Mouse (Mus musculus): ENCODE measurements around the gene Cd99l2. TPM values are rescaled to one million over a fixed set of nuclear protein-coding genes. Genes with fewer than 3 reads are reported as not detected.
A peak's percentile ranks its signal among the peaks of the same experiment; 100 is the strongest.

The Cd99l2 gene
- polyA plus RNA-seq (2012; rRNA removed) = 1.8 and 2.0 TPM in 2 replicates

DNA sequence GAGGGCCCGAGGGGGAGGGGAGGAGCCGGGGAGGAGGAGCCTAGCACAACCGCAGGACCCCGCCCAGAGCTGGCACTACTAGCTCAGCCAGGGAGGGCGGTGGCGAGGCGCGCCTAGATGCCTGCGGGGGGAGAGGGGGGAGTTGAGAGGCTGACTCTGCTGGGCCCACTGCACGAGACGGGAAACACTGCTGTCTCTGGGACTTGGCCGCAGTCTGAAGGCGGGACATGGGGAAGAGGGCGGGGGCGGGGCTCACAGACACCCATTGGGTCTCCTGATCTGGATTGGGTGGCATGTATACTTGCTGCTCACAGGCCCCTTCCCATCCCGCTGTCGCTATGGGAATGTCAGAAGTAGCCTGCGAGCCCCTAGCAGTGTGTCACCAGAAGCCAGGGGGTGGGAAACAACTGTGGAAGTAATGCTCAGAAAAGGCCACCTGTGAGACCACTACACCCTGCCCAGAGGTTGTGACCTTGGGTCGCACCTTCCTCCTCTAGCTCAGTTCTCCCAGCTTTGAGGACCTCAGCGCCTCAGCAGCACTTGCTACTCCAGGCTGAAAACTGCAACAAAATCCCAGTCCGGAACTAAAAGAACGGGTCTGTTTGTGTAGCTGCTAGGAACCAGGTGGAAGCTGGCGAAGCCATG, at the start of gene Cd99l2:
TSS of gene Cd99l2 (minus strand) at position 216 of the 645 bp plus-strand sequence.
- TF ChIP-seq CTCF (IDR thresholded peaks at IDR 0.05; ENCODE audit: extremely low read depth, insufficient read length, insufficient replicate concordance, low read depth, low read length) (no peak), POLR2A (IDR thresholded peaks at IDR 0.05; ENCODE audit: low read depth, low read length) (no peak)
- Histone ChIP-seq H3K27ac (ENCODE audit: insufficient read depth, low read depth, low read length) (peak within 1 kb of the TSS; percentile 85), H3K4me3 (ENCODE audit: low read depth, low read length) (peak within 1 kb of the TSS; percentile 96), H3K27me3 (ENCODE audit: control insufficient read depth, insufficient read depth, low read length) (no peaks in the 10 kb centered on the region), H3K4me1 (ENCODE audit: control insufficient read depth, insufficient read depth, insufficient read length, low read length) (no peaks in the 10 kb centered on the region), H3K36me3 (ENCODE audit: control insufficient read depth, insufficient read depth, low read length) (no peaks in the 10 kb centered on the region)
- 16% methylated on average over 20 of the region's 23 CpGs for WGBS

DNA sequence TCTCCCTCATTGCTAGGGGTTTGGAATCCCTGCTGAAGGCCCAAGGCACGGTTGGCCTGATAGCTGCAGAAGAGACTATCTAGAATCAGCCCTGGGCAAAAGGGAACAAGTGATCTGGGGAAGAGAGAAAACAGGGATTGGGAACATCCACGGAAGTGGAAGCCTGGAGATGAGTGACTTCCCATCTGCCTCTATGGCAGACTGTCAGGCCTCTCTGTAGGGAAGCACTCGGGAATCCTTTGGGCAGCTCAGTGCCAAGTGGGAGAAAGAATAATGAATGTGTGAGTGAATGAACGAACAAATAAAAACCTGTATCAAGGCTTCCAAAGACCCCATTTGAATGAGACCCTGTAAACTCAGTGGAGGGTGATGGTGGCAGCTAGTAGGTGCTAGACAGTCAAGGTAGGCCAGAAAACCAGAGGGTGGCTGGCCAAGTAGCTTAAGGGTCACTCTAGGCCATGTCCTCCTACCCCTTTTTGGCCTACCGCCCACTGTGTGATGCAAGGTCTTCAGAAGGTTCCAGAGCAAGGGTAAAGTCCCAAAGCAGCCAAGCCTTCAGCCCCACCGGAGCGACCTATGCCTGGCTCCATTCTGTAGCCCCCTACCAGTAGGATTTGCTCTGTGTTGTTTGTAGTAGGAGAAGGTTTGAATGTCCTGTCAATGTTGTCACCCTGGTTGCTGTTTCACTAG, 48.3 kb upstream of the Cd99l2 start:
- H3K4me3 ChIP-seq (ENCODE audit: low read depth, low read length) = no peak overlapping the region
- H3K27me3 ChIP-seq (ENCODE audit: control insufficient read depth, insufficient read depth, low read length) = no peaks in the 10 kb centered on the region
- TF ChIP-seq CTCF (IDR thresholded peaks at IDR 0.05; ENCODE audit: extremely low read depth, insufficient read length, insufficient replicate concordance, low read depth, low read length) = no peak
- TF ChIP-seq POLR2A (IDR thresholded peaks at IDR 0.05; ENCODE audit: low read depth, low read length) = no peak
- peaks cover 3% of the 10 kb centered on the region; the same call in 1 of the 2 replicates for H3K4me1 ChIP-seq (ENCODE audit: control insufficient read depth, insufficient read depth, insufficient read length, low read length)
- no peak overlapping the region for H3K27ac ChIP-seq (ENCODE audit: insufficient read depth, low read depth, low read length)
- H3K36me3 ChIP-seq (ENCODE audit: control insufficient read depth, insufficient read depth, low read length) = no peaks in the 10 kb centered on the region
- WGBS = 82% methylated on average over 7 of the region's 7 CpGs

DNA sequence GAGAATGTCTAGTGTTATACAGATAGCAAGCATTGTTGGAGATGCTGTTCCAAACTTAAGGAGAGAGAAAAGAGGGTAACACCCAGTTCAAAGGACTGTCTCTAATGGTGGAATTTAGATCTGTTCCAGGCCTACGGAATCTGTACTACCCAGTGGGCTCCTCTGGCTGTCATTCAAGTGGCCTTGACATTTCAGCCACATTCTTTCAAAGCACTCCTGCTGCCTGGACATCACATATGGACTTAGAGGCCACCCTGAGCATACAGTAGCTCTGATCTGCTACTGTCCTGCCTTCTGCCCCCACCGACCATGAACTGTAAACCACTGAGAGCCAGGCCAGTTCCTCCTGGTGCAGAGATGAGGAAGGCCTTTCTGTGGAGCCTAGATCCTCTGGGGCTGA, 45.1 kb upstream of the Cd99l2 start:
- H3K27ac ChIP-seq (ENCODE audit: insufficient read depth, low read depth, low read length) = no peak overlapping the region
- H3K27me3 ChIP-seq (ENCODE audit: control insufficient read depth, insufficient read depth, low read length) = no peaks in the 10 kb centered on the region
- TF ChIP-seq POLR2A (IDR thresholded peaks at IDR 0.05; ENCODE audit: low read depth, low read length) (no peak), CTCF (IDR thresholded peaks at IDR 0.05; ENCODE audit: extremely low read depth, insufficient read length, insufficient replicate concordance, low read depth, low read length) (no peak)
- no peaks in the 10 kb centered on the region for H3K36me3 ChIP-seq (ENCODE audit: control insufficient read depth, insufficient read depth, low read length)
- WGBS = 79% methylated on average over 2 of the region's 2 CpGs
- H3K4me3 ChIP-seq (ENCODE audit: low read depth, low read length) = no peak overlapping the region
- peaks cover 1% of the 10 kb centered on the region; the same call in 1 of the 2 replicates for H3K4me1 ChIP-seq (ENCODE audit: control insufficient read depth, insufficient read depth, insufficient read length, low read length)

- TF ChIP-seq POLR2A (IDR thresholded peaks at IDR 0.05; ENCODE audit: low read depth, low read length) (no peak), CTCF (IDR thresholded peaks at IDR 0.05; ENCODE audit: extremely low read depth, insufficient read length, insufficient replicate concordance, low read depth, low read length) (no peak)
- H3K27ac ChIP-seq (ENCODE audit: insufficient read depth, low read depth, low read length) = no peak overlapping the region
- no peaks in the 10 kb centered on the region for H3K36me3 ChIP-seq (ENCODE audit: control insufficient read depth, insufficient read depth, low read length)
- no peaks in the 10 kb centered on the region for H3K27me3 ChIP-seq (ENCODE audit: control insufficient read depth, insufficient read depth, low read length)
- H3K4me3 ChIP-seq (ENCODE audit: low read depth, low read length) = no peak overlapping the region
- WGBS = 54% methylated on average over 5 of the region's 5 CpGs
- H3K4me1 ChIP-seq (ENCODE audit: control insufficient read depth, insufficient read depth, insufficient read length, low read length) = no peaks in the 10 kb centered on the region
These were observed 41.5 kb upstream of the Cd99l2 start for GRCm38 (mm10) chrX:71534102-71534501.

DNA sequence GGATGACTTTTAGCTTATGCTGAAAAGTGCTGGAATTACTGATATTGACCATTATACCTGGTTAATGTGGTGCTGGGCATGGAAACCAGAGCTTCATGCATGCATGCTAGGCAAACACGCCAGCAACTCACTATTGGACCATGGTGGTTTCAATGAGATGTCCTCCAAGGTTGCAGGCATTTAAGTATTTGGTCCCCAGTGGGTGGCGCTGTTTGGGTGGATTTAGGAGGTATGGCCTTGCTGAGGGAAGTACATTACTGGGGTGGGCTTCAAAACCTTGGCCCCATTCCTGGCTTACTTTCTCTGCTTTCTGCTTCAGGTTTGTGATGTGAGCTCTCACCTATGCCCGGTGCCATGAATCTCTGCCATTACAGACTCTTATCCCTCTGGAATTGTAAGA, 40.0 kb upstream of the Cd99l2 start:
- no peaks in the 10 kb centered on the region for H3K27me3 ChIP-seq (ENCODE audit: control insufficient read depth, insufficient read depth, low read length)
- 72% methylated on average over 3 of the region's 3 CpGs for WGBS
- no peak overlapping the region for H3K27ac ChIP-seq (ENCODE audit: insufficient read depth, low read depth, low read length)
- H3K36me3 ChIP-seq (ENCODE audit: control insufficient read depth, insufficient read depth, low read length) = no peaks in the 10 kb centered on the region
- H3K4me3 ChIP-seq (ENCODE audit: low read depth, low read length) = no peak overlapping the region
- 0 out of 2 replicates have a peak, but pooled peaks cover 1% of the 10 kb centered on the region for H3K4me1 ChIP-seq (ENCODE audit: control insufficient read depth, insufficient read depth, insufficient read length, low read length)
- TF ChIP-seq POLR2A (IDR thresholded peaks at IDR 0.05; ENCODE audit: low read depth, low read length) (no peak), CTCF (IDR thresholded peaks at IDR 0.05; ENCODE audit: extremely low read depth, insufficient read length, insufficient replicate concordance, low read depth, low read length) (no peak)

GRCm38 (mm10) chrX:71528646-71529045, 36.0 kb upstream of the Cd99l2 start:
- TF ChIP-seq POLR2A (IDR thresholded peaks at IDR 0.05; ENCODE audit: low read depth, low read length) = no peak
- no peak for TF ChIP-seq CTCF (IDR thresholded peaks at IDR 0.05; ENCODE audit: extremely low read depth, insufficient read length, insufficient replicate concordance, low read depth, low read length)
- Histone ChIP-seq H3K4me1 (ENCODE audit: control insufficient read depth, insufficient read depth, insufficient read length, low read length) (0 out of 2 replicates have a peak, but pooled peaks cover 1% of the 10 kb centered on the region), H3K36me3 (ENCODE audit: control insufficient read depth, insufficient read depth, low read length) (no peaks in the 10 kb centered on the region), H3K4me3 (ENCODE audit: low read depth, low read length) (no peak overlapping the region), H3K27ac (ENCODE audit: insufficient read depth, low read depth, low read length) (no peak overlapping the region), H3K27me3 (ENCODE audit: control insufficient read depth, insufficient read depth, low read length) (no peaks in the 10 kb centered on the region)
- 24% methylated on average over 6 of the region's 6 CpGs for WGBS

DNA sequence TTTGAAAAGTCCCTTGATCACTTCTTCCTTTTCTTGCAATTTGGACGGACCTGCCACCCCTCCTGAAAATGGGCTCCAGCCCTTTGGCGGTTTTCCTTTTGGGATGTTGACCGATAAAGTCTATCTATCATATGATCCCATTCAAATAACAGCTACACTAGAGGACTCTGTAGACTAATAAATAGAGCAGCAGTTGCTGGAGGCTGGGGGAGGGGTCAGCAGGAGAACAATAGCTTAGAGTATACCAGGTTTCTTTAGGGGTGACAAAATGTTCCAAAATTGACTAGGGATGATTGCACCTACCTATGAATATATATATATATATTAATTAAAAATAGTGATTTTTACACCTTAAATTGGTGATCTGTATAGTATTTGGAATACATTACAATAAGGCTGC, 35.5 kb upstream of the Cd99l2 start:
- Histone ChIP-seq H3K4me3 (ENCODE audit: low read depth, low read length) (no peak overlapping the region), H3K27me3 (ENCODE audit: control insufficient read depth, insufficient read depth, low read length) (no peaks in the 10 kb centered on the region), H3K4me1 (ENCODE audit: control insufficient read depth, insufficient read depth, insufficient read length, low read length) (0 out of 2 replicates have a peak, but pooled peaks cover 1% of the 10 kb centered on the region), H3K36me3 (ENCODE audit: control insufficient read depth, insufficient read depth, low read length) (no peaks in the 10 kb centered on the region), H3K27ac (ENCODE audit: insufficient read depth, low read depth, low read length) (no peak overlapping the region)
- TF ChIP-seq POLR2A (IDR thresholded peaks at IDR 0.05; ENCODE audit: low read depth, low read length) (no peak), CTCF (IDR thresholded peaks at IDR 0.05; ENCODE audit: extremely low read depth, insufficient read length, insufficient replicate concordance, low read depth, low read length) (no peak)
- 79% methylated on average over 3 of the region's 3 CpGs for WGBS
